Mouse (Mus musculus) limb, embryonic 12.5 days (tissue): ENCODE results near the gene Ppat. TPM values are rescaled to one million over a fixed set of nuclear protein-coding genes. Genes with fewer than 3 reads are reported as not detected.

Experiments used
- ATAC-seq: fragments of 200-750 bp; cut with Nextera tagmentation; 2 replicates; pipeline ENCODE4 v1.8.0; 2017; ENCODE audit warnings: low read depth, moderate TSS enrichment; ENCODE audit not compliant: insufficient number of reproducible peaks, insufficient read depth, low FRiP score, low TSS enrichment
- H3K27ac ChIP-seq: fragments of 300-500 bp; sonication (generic); 2 replicates; pipeline ENCODE4 v1.5.1; 2016; ENCODE audit warnings: mild to moderate bottlenecking, moderate library complexity
- H3K27me3 ChIP-seq: fragments of 300-500 bp; sonication (generic); 2 replicates; pipeline ENCODE4 v1.6.1; 2016; ENCODE audit warnings: mild to moderate bottlenecking, moderate library complexity
- H3K36me3 ChIP-seq: fragments of 300-500 bp; sonication (generic); 2 replicates; pipeline ENCODE4 v1.6.1; 2016; ENCODE audit warnings: mild to moderate bottlenecking, moderate library complexity
- H3K4me1 ChIP-seq: fragments of 300-500 bp; sonication (generic); replicated peaks from 2 replicates; pipeline ENCODE4 v1.6.1; 2016
- H3K4me2 ChIP-seq: fragments of 300-500 bp; sonication (generic); 2 replicates; pipeline ENCODE4 v1.6.1; 2016; ENCODE audit warnings: mild to moderate bottlenecking, moderate library complexity
- H3K4me3 ChIP-seq: fragments of 300-500 bp; sonication (generic); replicated peaks from 2 replicates; pipeline ENCODE4 v1.5.1; 2016; ENCODE audit warnings: mild to moderate bottlenecking
- H3K9ac ChIP-seq: fragments of 300-500 bp; sonication (generic); replicated peaks from 2 replicates; pipeline ENCODE4 v1.6.1; 2016; ENCODE audit warnings: mild to moderate bottlenecking, moderate library complexity
- H3K9me3 ChIP-seq: fragments of 300-500 bp; sonication (generic); 2 replicates; pipeline ENCODE4 v1.6.1; 2016; ENCODE audit warnings: mild to moderate bottlenecking, moderate library complexity
- WGBS: fragments of 180-500 bp; shearing (Covaris S2); methylation state at CpG from one replicate; pipeline ENCODE4 v1.1.7; 2016; 5-methylcytosine and 5-hydroxymethylcytosine counted together
- polyA plus RNA-seq: library from polyadenylated mRNA; unstranded; fragments of >200 nt; fragmentation: Nextera tagmentation; extraction: Ambion mirVana; gene quantifications from 2 replicates; pipeline ENCODE4 v1.2.1, GENCODE M21; 2016

Gene Ppat
- polyA plus RNA-seq, 1 experiment from 2014 or later: 36.0 TPM

- H3K4me1 ChIP-seq: peaks cover 32% of the 10 kb centered on the region
- no peak for ATAC-seq
- no peak overlapping the region for H3K27ac ChIP-seq
- WGBS: 58% methylated on average over 6 of the region's 6 CpGs
- H3K27me3 ChIP-seq: no peaks in the 10 kb centered on the region; the same call in 1 of the 2 replicates
- H3K4me3 ChIP-seq: peak overlapping the region; percentile 31
- H3K9me3 ChIP-seq: no peaks in the 10 kb centered on the region
- 0 out of 2 replicates have a peak overlapping the region, but pooled peaks have one; percentile 14 for H3K9ac ChIP-seq
- H3K4me2 ChIP-seq: peak overlapping the region; percentile 55
- peaks cover 49% of the 10 kb centered on the region for H3K36me3 ChIP-seq
Observed at GRCm38 (mm10) chr5:76869553-76869952, 81.8 kb downstream of the Ppat start.

DNA sequence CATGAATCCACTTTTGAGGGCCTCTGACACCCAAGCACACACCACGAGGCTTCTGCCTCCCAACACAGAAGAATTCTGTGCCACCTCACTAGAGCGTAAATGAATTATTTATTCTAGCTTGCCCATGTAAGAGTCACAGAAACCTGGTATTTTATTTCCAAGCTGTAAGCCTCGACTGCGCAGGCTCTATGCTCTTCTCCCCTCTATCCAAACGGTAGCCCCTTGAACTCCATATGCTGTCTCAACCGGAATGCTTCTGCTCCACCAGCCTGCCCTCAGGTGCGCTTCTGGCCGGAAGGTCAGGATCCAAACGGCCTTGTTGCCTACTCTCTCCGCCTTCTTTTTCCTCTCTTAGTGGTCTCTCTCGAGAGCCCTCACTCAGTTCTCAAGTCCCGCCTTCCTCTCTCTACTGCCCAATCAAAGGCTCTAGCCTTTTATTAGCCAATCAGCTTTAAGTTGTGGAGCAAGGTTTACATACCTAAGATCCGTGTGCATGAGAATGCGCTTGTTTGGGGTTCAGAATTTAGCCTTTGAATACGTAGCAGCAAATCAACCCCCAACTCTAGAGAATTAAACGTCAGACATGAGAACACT is 82.6 kb downstream of the Ppat start:
- 28% methylated on average over 16 of the region's 16 CpGs for WGBS
- peak overlapping the region; percentile 31 for H3K4me3 ChIP-seq
- peaks cover 45% of the 10 kb centered on the region for H3K36me3 ChIP-seq
- 0 out of 2 replicates have a peak overlapping the region, but pooled peaks have one; percentile 14 for H3K9ac ChIP-seq
- H3K9me3 ChIP-seq: no peaks in the 10 kb centered on the region
- H3K4me1 ChIP-seq: peaks cover 34% of the 10 kb centered on the region
- H3K4me2 ChIP-seq: peak overlapping the region; percentile 55
- no peaks in the 10 kb centered on the region; the same call in 1 of the 2 replicates for H3K27me3 ChIP-seq
- no peak overlapping the region for H3K27ac ChIP-seq
- peak; percentile 68; the same call in 1 of the 2 replicates for ATAC-seq

- Histone ChIP-seq H3K27me3 (no peaks in the 10 kb centered on the region; the same call in 1 of the 2 replicates), H3K36me3 (peaks cover 35% of the 10 kb centered on the region), H3K27ac (no peak overlapping the region), H3K4me2 (no peak overlapping the region), H3K9me3 (no peaks in the 10 kb centered on the region), H3K4me1 (peaks cover 34% of the 10 kb centered on the region), H3K9ac (no peak overlapping the region), H3K4me3 (no peak overlapping the region)
- WGBS: 60% methylated on average over 8 of the region's 8 CpGs
- no peak for ATAC-seq
Observed at GRCm38 (mm10) chr5:76866819-76867218, 84.6 kb downstream of the Ppat start.

Other genes starting within 250 kb of the Ppat start
- 21.1 and 21.9 TPM in 2 replicates for gene Aasdh, start 46.1 kb downstream of the Ppat start, polyA plus RNA-seq
- 392 and 396 TPM in 2 replicates for gene Paics, start 271 bp downstream of the Ppat start, polyA plus RNA-seq
- gene Srp72, start 23.1 kb upstream of the Ppat start, polyA plus RNA-seq: 88.1 and 88.5 TPM in 2 replicates
- gene Arl9, start 52.5 kb upstream of the Ppat start, polyA plus RNA-seq: not detected in 2 replicates
- gene Thegl, start 64.4 kb upstream of the Ppat start, polyA plus RNA-seq: not detected in 2 replicates
- 0.26 TPM in 1 of 2 replicates, not detected in the other for gene Hopx, start 163.5 kb upstream of the Ppat start, polyA plus RNA-seq